Mouse (Mus musculus): ENCODE measurements around the gene Gm36864.

The Gm36864 gene

GRCm38 (mm10) chr7:44253023-44253616 lies 17.1 kb downstream of the Gm36864 start:
- in situ Hi-C loops (cut with MboI; ENCODE audit: unreplicated experiment in 2 of 2), result loop anchor here in 1 of 2 experiments (25.0 kb wide), 1 partner anchor 709 kb away; the partner anchor contains the start of gene Cpt1c

DNA sequence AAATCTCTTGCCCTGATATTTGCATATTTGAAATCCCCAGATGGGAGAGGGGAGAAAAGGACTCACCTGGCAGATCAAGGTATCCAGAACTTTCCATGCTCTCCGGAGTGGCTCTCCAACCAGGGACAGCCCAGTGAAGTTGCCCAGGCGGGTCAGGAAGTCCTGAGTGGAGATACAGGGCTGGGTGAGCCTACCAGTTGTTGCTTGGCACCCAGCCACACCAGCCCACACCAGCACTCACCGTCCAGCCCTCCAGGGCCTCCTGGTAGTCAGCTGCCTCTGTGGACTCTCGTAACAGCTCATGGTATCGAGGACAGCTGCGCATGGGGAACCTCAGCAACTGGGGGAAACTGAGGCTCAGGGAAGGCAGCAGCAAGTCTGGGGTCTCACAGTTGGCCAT lies 19.0 kb downstream of the Gm36864 start:
- in situ Hi-C loops (cut with MboI; ENCODE audit: unreplicated experiment in 2 of 2), result loop anchor here in 1 of 2 experiments (25.0 kb wide), 1 partner anchor 707 kb away; the partner anchor contains the start of gene Cpt1c

DNA sequence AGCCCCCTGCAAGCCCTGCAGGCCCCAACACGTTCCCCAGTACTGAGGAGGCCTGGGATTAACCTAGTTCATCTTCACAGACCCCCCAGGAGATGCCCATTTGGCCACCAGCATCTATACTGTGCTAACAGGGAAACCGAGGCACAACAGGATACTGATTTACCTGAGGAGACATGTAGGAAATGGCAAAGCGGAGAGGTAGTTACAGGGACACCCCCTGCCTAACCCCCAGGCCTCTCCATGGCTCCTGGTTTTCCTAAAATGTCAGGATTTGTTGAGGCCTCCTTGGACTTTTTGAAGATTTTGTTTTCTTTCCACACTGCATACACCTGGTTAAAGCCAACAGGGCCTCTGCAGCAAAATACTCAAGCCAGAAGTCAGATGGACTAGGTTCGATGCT lies 21.3 kb downstream of the Gm36864 start, which contains the start of gene Acp4:
Gene Acp4 (minus strand): TSS at position 101 of the 400 bp plus-strand sequence.
- in situ Hi-C loops (cut with MboI; ENCODE audit: unreplicated experiment in 2 of 2), result loop anchor here in 1 of 2 experiments (25.0 kb wide), 1 partner anchor 705 kb away; the partner anchor contains the start of gene Cpt1c

- in situ Hi-C loops (cut with MboI; ENCODE audit: unreplicated experiment in 2 of 2), result loop anchor here (5.0 to 25.0 kb wide), 7 partner anchors 87 to 702 kb away; partner anchors contain the start of gene Cpt1c (in 1 of the 2)
Observed at GRCm38 (mm10) chr7:44260410-44260809, 24.4 kb downstream of the Gm36864 start.

GRCm38 (mm10) chr7:44261147-44261546 lies 25.2 kb downstream of the Gm36864 start, which contains the start of gene Gm15517:
Gene Gm15517, plus strand, starts transcription at chr7:44261447.
- in situ Hi-C loops (cut with MboI; ENCODE audit: unreplicated experiment in 2 of 2), result loop anchor here (5.0 to 25.0 kb wide), 7 partner anchors 86 to 701 kb away; partner anchors contain the start of gene Cpt1c (in 1 of the 2)

DNA sequence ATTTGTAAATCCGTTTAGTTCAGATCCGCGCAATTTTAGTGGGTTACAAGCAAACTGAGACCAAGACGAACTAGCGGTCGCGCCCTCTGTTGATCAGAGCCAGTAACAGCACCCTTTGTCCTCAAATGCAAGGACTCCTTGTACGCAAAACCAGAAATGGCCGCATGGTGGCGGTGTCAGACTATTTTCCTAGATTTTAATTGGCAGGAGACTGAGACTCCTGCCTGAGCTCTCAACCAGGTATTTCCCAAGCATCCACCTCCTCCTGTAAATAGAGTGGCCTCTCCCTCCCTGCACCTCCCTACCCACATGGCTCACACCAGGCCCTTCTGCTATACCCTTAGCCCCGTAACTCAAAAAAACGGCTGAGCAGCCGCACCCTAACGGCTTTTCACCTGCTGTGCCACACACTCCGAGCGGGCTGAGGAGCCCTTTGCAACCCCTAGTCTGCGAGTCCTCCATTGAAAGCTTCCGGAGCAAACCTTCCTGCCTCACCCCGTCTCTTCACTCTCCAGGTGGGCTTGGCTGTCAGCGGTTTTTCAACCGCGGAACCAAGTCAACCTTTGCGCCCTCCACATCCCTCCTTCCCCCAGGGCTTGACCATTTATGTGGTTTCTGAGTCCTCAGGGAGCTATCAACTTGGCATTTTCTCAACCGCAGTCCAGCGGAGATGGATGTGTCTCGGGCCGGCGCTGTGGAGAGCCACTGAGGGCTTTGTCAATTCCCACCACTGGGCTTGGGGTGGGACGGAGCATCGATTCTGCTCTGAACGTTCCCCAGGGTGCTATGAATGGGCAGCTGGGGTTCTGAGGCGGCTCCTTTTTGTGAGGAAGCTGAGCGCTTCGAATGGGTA lies 27.0 kb downstream of the Gm36864 start:
- in situ Hi-C loops (cut with MboI; ENCODE audit: unreplicated experiment in 2 of 2), result loop anchor here (5.0 to 25.0 kb wide), 7 partner anchors 84 to 699 kb away; partner anchors contain the start of gene Cpt1c (in 1 of the 2)

GRCm38 (mm10) chr7:44268117-44268516 lies 32.1 kb downstream of the Gm36864 start:
- in situ Hi-C loops (cut with MboI; ENCODE audit: unreplicated experiment in 2 of 2), result loop anchor here in 1 of 2 experiments (10.0 to 25.0 kb wide), 2 partner anchors 297 to 694 kb away; partner anchors contain the start of gene Cpt1c

DNA sequence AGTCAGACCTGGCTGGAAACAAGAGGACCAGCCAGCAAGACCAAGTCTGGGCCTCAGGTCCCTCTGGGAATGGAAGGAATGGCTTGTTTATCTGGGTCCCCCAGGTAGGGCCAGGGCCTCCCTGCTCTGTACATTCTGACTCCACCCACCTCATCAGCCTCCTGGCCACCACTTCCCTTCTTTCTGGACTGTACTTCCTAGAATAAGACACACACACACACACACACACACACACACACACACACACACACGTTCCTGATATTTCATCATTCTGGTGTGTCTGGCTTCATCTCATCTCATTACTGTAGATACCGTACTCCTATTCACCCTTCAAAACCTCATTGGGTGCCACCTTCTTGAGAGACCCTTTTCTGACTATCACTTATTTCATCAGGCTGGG lies 33.4 kb downstream of the Gm36864 start:
- in situ Hi-C loops (cut with MboI; ENCODE audit: unreplicated experiment in 2 of 2), result loop anchor here in 1 of 2 experiments (10.0 to 25.0 kb wide), 2 partner anchors 295 to 693 kb away; partner anchors contain the start of gene Cpt1c

GRCm38 (mm10) chr7:44271309-44271708 lies 35.3 kb downstream of the Gm36864 start:
- in situ Hi-C loops (cut with MboI; ENCODE audit: unreplicated experiment in 2 of 2), result loop anchor here in 1 of 2 experiments (25.0 kb wide), 1 partner anchor 691 kb away; the partner anchor contains the start of gene Cpt1c

DNA sequence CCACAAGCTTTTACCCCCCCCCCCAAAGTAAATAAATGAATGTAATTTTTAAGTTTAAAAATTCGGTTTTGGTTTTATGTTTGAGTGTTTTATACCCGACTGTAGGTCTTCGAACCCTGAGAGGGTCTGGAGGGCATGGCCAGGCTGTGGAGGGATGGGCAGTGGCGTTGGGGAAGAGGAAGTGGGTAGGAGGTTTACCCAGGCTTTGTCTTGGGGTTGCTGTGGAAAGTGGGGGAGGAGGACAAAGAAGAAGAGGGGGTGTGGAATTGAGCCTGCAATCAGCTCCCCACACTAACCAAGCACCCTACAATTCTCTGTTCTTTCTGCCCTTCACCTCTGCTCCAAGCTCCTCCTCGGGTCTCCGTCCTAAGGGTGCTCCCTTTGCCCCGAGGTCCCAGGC lies 36.6 kb downstream of the Gm36864 start:
- in situ Hi-C loops (cut with MboI; ENCODE audit: unreplicated experiment in 2 of 2), result loop anchor here in 1 of 2 experiments (25.0 kb wide), 1 partner anchor 690 kb away; the partner anchor contains the start of gene Cpt1c

DNA sequence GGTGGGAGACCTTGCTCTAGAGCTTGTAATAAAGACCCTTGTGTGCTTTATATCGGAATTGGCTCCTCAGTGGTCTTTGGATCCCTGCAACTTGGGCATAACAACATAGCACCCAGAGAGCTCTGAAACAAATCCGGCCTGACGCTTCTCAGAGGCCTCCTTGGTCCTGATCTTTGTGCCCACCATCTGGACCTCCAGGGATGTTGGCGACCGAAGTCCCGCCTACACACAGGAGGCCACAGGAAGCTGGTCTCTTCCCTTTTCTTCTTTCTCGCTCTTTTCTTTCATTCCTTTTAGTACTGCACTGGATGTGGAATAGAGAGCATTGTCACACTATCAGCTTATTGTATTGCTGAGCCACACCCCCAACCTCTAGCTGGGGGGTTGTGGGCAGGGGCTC lies 37.5 kb downstream of the Gm36864 start:
- in situ Hi-C loops (cut with MboI; ENCODE audit: unreplicated experiment in 2 of 2), result loop anchor here in 1 of 2 experiments (25.0 kb wide), 1 partner anchor 689 kb away; the partner anchor contains the start of gene Cpt1c

GRCm38 (mm10) chr7:44274096-44274495 lies 38.1 kb downstream of the Gm36864 start:
- in situ Hi-C loops (cut with MboI; ENCODE audit: unreplicated experiment in 2 of 2), result loop anchor here in 1 of 2 experiments (25.0 kb wide), 1 partner anchor 688 kb away; the partner anchor contains the start of gene Cpt1c

DNA sequence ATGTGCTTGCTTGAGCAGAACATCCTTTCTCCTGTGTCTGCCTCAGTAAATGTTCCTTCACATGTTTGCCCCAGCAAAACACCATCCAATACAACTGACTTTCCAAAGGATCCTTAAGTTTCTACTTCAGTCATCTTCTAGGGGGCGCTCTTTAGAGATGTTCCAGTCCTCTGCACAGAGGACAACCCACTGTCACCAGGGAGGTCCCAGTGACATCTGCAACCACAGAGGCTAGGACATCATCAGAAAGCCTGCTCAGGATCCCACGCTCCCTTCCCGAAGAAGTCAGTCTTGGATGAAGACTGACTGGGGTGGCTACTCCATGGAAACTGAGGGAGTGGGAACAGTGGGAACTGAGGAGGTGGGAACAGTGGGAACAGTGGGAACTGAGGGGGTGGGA lies 39.6 kb downstream of the Gm36864 start:
- in situ Hi-C loops (cut with MboI; ENCODE audit: unreplicated experiment in 2 of 2), result no loop called here

DNA sequence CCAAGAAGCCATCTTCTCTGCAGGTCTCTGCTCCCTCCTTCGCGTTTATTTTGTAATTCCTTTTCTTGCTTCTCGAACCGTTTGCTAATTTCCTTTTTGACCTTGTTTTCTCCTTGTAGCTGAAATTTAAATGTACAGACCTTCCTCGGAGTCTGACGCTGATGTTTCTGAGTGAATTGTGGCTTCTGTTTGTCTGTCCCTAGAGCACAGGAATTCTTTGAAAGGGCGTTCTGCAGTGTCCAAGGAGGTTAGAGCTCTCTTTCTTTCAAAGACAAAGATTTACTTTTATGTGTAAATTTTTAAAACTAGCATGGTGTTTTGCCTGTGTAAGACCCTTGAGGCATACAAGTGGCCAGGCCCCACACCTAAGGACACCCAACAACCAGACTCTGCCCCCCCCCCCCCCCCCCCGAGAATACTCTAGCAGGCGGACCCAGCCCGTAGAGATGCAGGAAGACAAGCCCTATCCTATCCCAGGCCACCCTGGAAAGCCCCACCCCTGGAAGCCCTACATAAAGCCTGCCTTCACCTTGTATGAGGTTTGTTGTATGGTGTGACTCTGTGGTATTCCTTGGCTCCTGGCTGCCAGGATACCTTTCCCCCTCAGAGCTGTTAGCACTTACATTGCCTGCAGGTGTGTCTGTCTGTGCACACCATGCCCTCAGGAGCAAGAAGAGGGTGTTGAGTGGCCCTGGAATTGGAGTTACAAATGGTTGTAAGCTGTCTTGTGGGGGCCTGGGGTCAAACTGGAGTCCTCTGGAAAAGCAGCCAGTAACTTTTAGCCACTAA lies 40.7 kb downstream of the Gm36864 start:
- in situ Hi-C loops (cut with MboI; ENCODE audit: unreplicated experiment in 2 of 2), result no loop called here

DNA sequence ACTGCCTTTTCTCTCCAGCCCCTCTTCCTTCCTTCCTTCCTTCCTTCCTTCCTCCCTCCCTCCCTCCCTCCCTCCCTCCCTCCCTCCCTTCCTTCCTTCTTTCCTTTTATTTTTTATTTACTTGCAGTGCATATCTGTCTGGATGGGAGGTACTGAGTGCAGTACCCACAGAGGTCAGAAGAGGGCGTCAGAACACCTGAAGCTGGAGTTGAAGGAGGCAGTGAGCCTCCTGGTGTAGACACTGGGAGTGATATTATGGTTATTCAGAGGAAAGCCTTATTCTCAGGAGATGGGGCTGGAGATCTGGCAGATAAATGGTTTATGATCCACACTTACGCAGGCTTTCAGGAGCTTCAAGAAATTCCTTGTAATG lies 41.3 kb downstream of the Gm36864 start:
- in situ Hi-C loops (cut with MboI; ENCODE audit: unreplicated experiment in 2 of 2), result no loop called here

- in situ Hi-C loops (cut with MboI; ENCODE audit: unreplicated experiment in 2 of 2), result no loop called here
Observed at GRCm38 (mm10) chr7:44280959-44281358, 45.0 kb downstream of the Gm36864 start.

GRCm38 (mm10) chr7:44281586-44281985 lies 45.6 kb downstream of the Gm36864 start:
- in situ Hi-C loops (cut with MboI; ENCODE audit: unreplicated experiment in 2 of 2), result no loop called here

GRCm38 (mm10) chr7:44287760-44288159 lies 51.8 kb downstream of the Gm36864 start:
- in situ Hi-C loops (cut with MboI; ENCODE audit: unreplicated experiment in 2 of 2), result no loop called here

DNA sequence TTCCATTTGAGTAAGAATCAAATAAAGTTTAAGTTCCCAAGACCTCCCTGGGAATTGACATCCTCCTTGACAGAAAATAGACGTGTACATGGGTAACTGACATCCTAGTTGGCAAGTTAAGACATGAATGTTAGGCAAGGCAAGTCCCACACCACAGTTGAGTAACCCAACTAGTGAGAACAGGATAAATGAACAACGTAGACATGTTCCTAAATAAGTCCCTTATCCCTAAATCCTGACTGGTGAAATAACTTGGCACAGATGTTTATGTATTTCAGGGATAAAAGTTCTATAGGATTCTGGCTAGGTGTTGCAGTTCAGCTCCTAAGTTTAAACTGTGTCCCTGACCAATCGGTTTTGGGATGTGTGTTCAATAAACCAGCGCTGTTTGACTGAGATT lies 55.0 kb downstream of the Gm36864 start:
- in situ Hi-C loops (cut with MboI; ENCODE audit: unreplicated experiment in 2 of 2), result no loop called here

DNA sequence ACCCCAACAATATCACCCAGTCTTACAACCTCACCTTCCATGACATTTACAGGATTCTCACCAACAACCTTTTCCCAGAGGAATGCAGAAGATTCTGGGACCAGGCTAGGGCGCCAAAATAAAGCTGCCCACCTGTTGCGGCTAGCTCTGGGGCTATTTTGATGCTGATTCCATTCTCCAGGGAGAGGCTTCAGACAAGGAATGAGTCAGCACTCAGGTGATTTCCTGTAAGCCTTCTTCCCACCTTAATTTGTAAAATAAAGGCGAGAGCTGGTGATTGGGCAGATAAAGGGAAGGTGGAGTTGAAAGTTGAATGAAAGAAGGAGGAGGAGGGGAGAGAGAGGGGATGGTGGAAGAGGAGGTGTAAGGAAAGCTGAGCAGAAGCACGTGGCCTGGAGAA lies 55.4 kb downstream of the Gm36864 start:
- in situ Hi-C loops (cut with MboI; ENCODE audit: unreplicated experiment in 2 of 2), result no loop called here

Data from v-Abl transformed pro-B cells (cell line).